Mouse (Mus musculus) midbrain, postnatal 0 days (tissue): ENCODE measurements around the gene C6. TPM values are rescaled to one million over a fixed set of nuclear protein-coding genes. Genes with fewer than 3 reads are reported as not detected.
A peak's percentile ranks its signal among the peaks of the same experiment; 100 is the strongest.

Source experiments
- ATAC-seq: fragments of 200-750 bp; cut with Nextera tagmentation; 2 replicates; pipeline ENCODE4 v1.8.0; 2017; ENCODE audit warnings: moderate number of reproducible peaks, mild to moderate bottlenecking, moderate TSS enrichment, moderate library complexity; ENCODE audit not compliant: low FRiP score
- DNase-seq: peaks from one replicate; pipeline ENCODE4 v3.0.0-alpha.2; 2015; ENCODE audit warnings: low spot score
- H3K27ac ChIP-seq: fragments of 300-500 bp; sonication (generic); 2 replicates; pipeline ENCODE4 v1.5.1; 2014; ENCODE audit warnings: low read depth, mild to moderate bottlenecking, low read length, mixed read lengths
- H3K27me3 ChIP-seq: fragments of 300-500 bp; sonication (generic); 2 replicates; pipeline ENCODE4 v1.6.1; 2014; ENCODE audit warnings: low read length, control low read depth, mixed read lengths; ENCODE audit not compliant: insufficient read depth
- H3K36me3 ChIP-seq: fragments of 300-500 bp; sonication (generic); 2 replicates; pipeline ENCODE4 v1.6.1; 2014; ENCODE audit warnings: low read length, control low read depth, mixed read lengths; ENCODE audit not compliant: insufficient read depth
- H3K4me1 ChIP-seq: fragments of 300-500 bp; sonication (generic); 2 replicates; pipeline ENCODE4 v1.6.1; 2014; ENCODE audit warnings: mild to moderate bottlenecking, control low read depth, antibody characterized with exemption, low read length, mixed read lengths; ENCODE audit not compliant: insufficient read depth
- H3K4me2 ChIP-seq: fragments of 300-500 bp; sonication (generic); 2 replicates; pipeline ENCODE4 v1.6.1; 2014; ENCODE audit warnings: low read depth, mild to moderate bottlenecking, low read length, mixed read lengths; ENCODE audit not compliant: poor library complexity, severe bottlenecking
- H3K4me3 ChIP-seq: fragments of 300-500 bp; sonication (generic); 2 replicates; pipeline ENCODE4 v1.5.1; 2014; ENCODE audit warnings: low read depth, mild to moderate bottlenecking, low read length, moderate library complexity
- H3K9ac ChIP-seq: fragments of 300-500 bp; sonication (generic); replicated peaks from 2 replicates; pipeline ENCODE4 v1.6.1; 2014; ENCODE audit warnings: mild to moderate bottlenecking, low read length, moderate library complexity, mixed read lengths; ENCODE audit not compliant: poor library complexity, severe bottlenecking
- H3K9me3 ChIP-seq: fragments of 300-500 bp; sonication (generic); 2 replicates; pipeline ENCODE4 v1.6.1; 2016; ENCODE audit warnings: low read length, control low read depth
- CTCF ChIP-seq: IDR thresholded peaks from 2 replicates; pipeline ENCODE4 v1.5.1; 2016; ENCODE audit warnings: antibody characterized with exemption, mild to moderate bottlenecking
- WGBS: fragments of 180-500 bp; shearing (Covaris S2); extraction: QIAGEN DNeasy Blood & Tissue Kit; methylation state at CpG from one replicate; pipeline ENCODE4 v1.1.7; 2014; 5-methylcytosine and 5-hydroxymethylcytosine counted together
- polyA plus RNA-seq: library from polyadenylated mRNA; unstranded; fragments of >200 nt; fragmentation: Nextera tagmentation; extraction: Ambion mirVana; gene quantifications from 2 replicates; pipeline ENCODE4 v1.2.1, GENCODE M21; 2015
- total RNA-seq: library from RNA; depleted of rRNA; stranded (reverse); fragments of >200 nt; gene quantifications from 2 replicates; pipeline ENCODE4 v1.2.3, GENCODE M21; 2014; rRNA removed

The C6 gene
- total RNA-seq: not detected in 2 replicates
- not detected in 2 replicates for polyA plus RNA-seq

- DNase-seq (no peak), ATAC-seq (no peak)
- H3K4me2 ChIP-seq: no peak within 1 kb of the TSS
- H3K27ac ChIP-seq: no peak within 1 kb of the TSS
- WGBS: 92% methylated on average over 9 of the region's 9 CpGs
- H3K36me3 ChIP-seq: no peaks in the 10 kb centered on the region
- no peak for TF ChIP-seq CTCF
- H3K9me3 ChIP-seq: no peaks in the 10 kb centered on the region
- H3K4me1 ChIP-seq: no peaks in the 10 kb centered on the region
- H3K27me3 ChIP-seq: no peaks in the 10 kb centered on the region
- no peak within 1 kb of the TSS for H3K9ac ChIP-seq
- H3K4me3 ChIP-seq: no peak within 1 kb of the TSS
Measured at GRCm38 (mm10) chr15:4726830-4727310, at the start of gene C6. C6 (plus strand) TSS chr15:4727175.

- 0 out of 2 replicates have a peak, but pooled peaks have one; percentile 10 for TF ChIP-seq CTCF
- H3K36me3 ChIP-seq: no peaks in the 10 kb centered on the region
- no peak for DNase-seq
- no peak overlapping the region for H3K27ac ChIP-seq
- H3K27me3 ChIP-seq: no peaks in the 10 kb centered on the region
- no peak overlapping the region for H3K4me2 ChIP-seq
- H3K4me3 ChIP-seq: no peak overlapping the region
- WGBS: 88% methylated on average over 4 of the region's 4 CpGs
- no peaks in the 10 kb centered on the region for H3K4me1 ChIP-seq
- ATAC-seq: no peak
- H3K9ac ChIP-seq: no peak overlapping the region
- H3K9me3 ChIP-seq: no peaks in the 10 kb centered on the region
Measured at GRCm38 (mm10) chr15:4697604-4698003, 29.4 kb upstream of the C6 start.

GRCm38 (mm10) chr15:4734150-4734549 lies 7.2 kb downstream of the C6 start:
- H3K27ac ChIP-seq: no peak overlapping the region
- no peaks in the 10 kb centered on the region for H3K27me3 ChIP-seq
- H3K4me3 ChIP-seq: no peak overlapping the region
- H3K9me3 ChIP-seq: no peaks in the 10 kb centered on the region
- no peak for ATAC-seq
- H3K9ac ChIP-seq: no peak overlapping the region
- no peak overlapping the region for H3K4me2 ChIP-seq
- WGBS: 91% methylated on average over 1 of the region's 1 CpGs
- H3K4me1 ChIP-seq: no peaks in the 10 kb centered on the region
- no peaks in the 10 kb centered on the region for H3K36me3 ChIP-seq
- no peak for DNase-seq
- TF ChIP-seq CTCF: no peak

- no peak overlapping the region for H3K4me2 ChIP-seq
- H3K36me3 ChIP-seq: no peaks in the 10 kb centered on the region
- no peaks in the 10 kb centered on the region for H3K4me1 ChIP-seq
- WGBS: 68% methylated on average over 2 of the region's 2 CpGs
- no peak for ATAC-seq
- H3K27ac ChIP-seq: no peak overlapping the region
- no peaks in the 10 kb centered on the region for H3K9me3 ChIP-seq
- H3K4me3 ChIP-seq: no peak overlapping the region
- H3K27me3 ChIP-seq: no peaks in the 10 kb centered on the region
- no peak overlapping the region for H3K9ac ChIP-seq
- no peak for TF ChIP-seq CTCF
- no peak for DNase-seq
Measured at GRCm38 (mm10) chr15:4734996-4735609, 8.1 kb downstream of the C6 start.

- Histone ChIP-seq H3K9me3 (no peaks in the 10 kb centered on the region), H3K27me3 (no peaks in the 10 kb centered on the region), H3K4me1 (no peaks in the 10 kb centered on the region), H3K4me2 (no peak overlapping the region), H3K4me3 (no peak overlapping the region), H3K9ac (no peak overlapping the region), H3K36me3 (no peaks in the 10 kb centered on the region), H3K27ac (no peak overlapping the region)
- no peak for TF ChIP-seq CTCF
- 79% methylated on average over 3 of the region's 3 CpGs for WGBS
- no peak for DNase-seq
- ATAC-seq: no peak
Measured at GRCm38 (mm10) chr15:4747656-4748055, 20.7 kb downstream of the C6 start.

GRCm38 (mm10) chr15:4790378-4790777 lies 63.4 kb downstream of the C6 start:
- Histone ChIP-seq H3K27me3 (no peaks in the 10 kb centered on the region), H3K9me3 (no peaks in the 10 kb centered on the region), H3K4me1 (peaks cover 2% of the 10 kb centered on the region; the same call in 1 of the 2 replicates), H3K4me2 (no peak overlapping the region), H3K9ac (no peak overlapping the region), H3K27ac (no peak overlapping the region), H3K36me3 (no peaks in the 10 kb centered on the region), H3K4me3 (no peak overlapping the region)
- no peak for ATAC-seq
- DNase-seq: peak; percentile 6
- 52% methylated on average over 3 of the region's 3 CpGs for WGBS
- TF ChIP-seq CTCF: no peak
